Mouse (Mus musculus): ENCODE results near the gene Slc22a12.
A peak's percentile ranks its signal among the peaks of the same experiment; 100 is the strongest.

Slc22a12 gene

GRCm38 (mm10) chr19:6515448-6515847 is 27.4 kb downstream of the Slc22a12 start:
- no peak for DNase-seq (ENCODE audit: low spot score)

GRCm38 (mm10) chr19:6514940-6515339 is 27.9 kb downstream of the Slc22a12 start:
- DNase-seq (ENCODE audit: low spot score), result no peak

- DNase-seq (ENCODE audit: low spot score), result no peak
Observed at GRCm38 (mm10) chr19:6513389-6514139, 29.3 kb downstream of the Slc22a12 start.

GRCm38 (mm10) chr19:6510546-6510945 is 32.3 kb downstream of the Slc22a12 start:
- DNase-seq (ENCODE audit: low spot score), result no peak

- DNase-seq (ENCODE audit: low spot score), result no peak
Observed at GRCm38 (mm10) chr19:6509881-6510280, 33.0 kb downstream of the Slc22a12 start.

GRCm38 (mm10) chr19:6507393-6507792 is 35.4 kb downstream of the Slc22a12 start:
- no peak for DNase-seq (ENCODE audit: low spot score)

GRCm38 (mm10) chr19:6504656-6505045 is 38.2 kb downstream of the Slc22a12 start:
- no peak for DNase-seq (ENCODE audit: low spot score)

- no peak for DNase-seq (ENCODE audit: low spot score)
Observed at GRCm38 (mm10) chr19:6503926-6504655, 38.7 kb downstream of the Slc22a12 start.

GRCm38 (mm10) chr19:6502543-6503319 is 40.1 kb downstream of the Slc22a12 start:
- DNase-seq (ENCODE audit: low spot score), result peak; percentile 59

GRCm38 (mm10) chr19:6502035-6502541 is 40.7 kb downstream of the Slc22a12 start:
- no peak for DNase-seq (ENCODE audit: low spot score)

GRCm38 (mm10) chr19:6500636-6501025 is 42.2 kb downstream of the Slc22a12 start:
- no peak for DNase-seq (ENCODE audit: low spot score)

GRCm38 (mm10) chr19:6499860-6500635 is 42.8 kb downstream of the Slc22a12 start:
- DNase-seq (ENCODE audit: low spot score), result no peak

GRCm38 (mm10) chr19:6498350-6499131 is 44.3 kb downstream of the Slc22a12 start:
- DNase-seq (ENCODE audit: low spot score), result no peak

GRCm38 (mm10) chr19:6497803-6498202 is 45.0 kb downstream of the Slc22a12 start:
- no peak for DNase-seq (ENCODE audit: low spot score)

- DNase-seq (ENCODE audit: low spot score), result no peak
Observed at GRCm38 (mm10) chr19:6497150-6497801, 45.6 kb downstream of the Slc22a12 start.

GRCm38 (mm10) chr19:6496462-6497149 is 46.2 kb downstream of the Slc22a12 start:
- no peak for DNase-seq (ENCODE audit: low spot score)

GRCm38 (mm10) chr19:6495714-6496113 is 47.1 kb downstream of the Slc22a12 start:
- DNase-seq (ENCODE audit: low spot score), result no peak

GRCm38 (mm10) chr19:6494504-6495170 is 48.2 kb downstream of the Slc22a12 start:
- no peak for DNase-seq (ENCODE audit: low spot score)

GRCm38 (mm10) chr19:6494032-6494431 is 48.8 kb downstream of the Slc22a12 start:
- no peak for DNase-seq (ENCODE audit: low spot score)
